Mouse (Mus musculus) midbrain, embryonic 15.5 days (tissue): ENCODE results near the gene Mcemp1. TPM values are rescaled to one million over a fixed set of nuclear protein-coding genes. Genes with fewer than 3 reads are reported as not detected.

Experiments used
- ATAC-seq: fragments of 200-750 bp; cut with Nextera tagmentation; replicated peaks from 2 replicates; pipeline ENCODE4 v1.8.0; 2017; ENCODE audit warnings: moderate TSS enrichment
- H3K27ac ChIP-seq: fragments of 300-500 bp; sonication (generic); 2 replicates; pipeline ENCODE4 v1.5.1; 2015; ENCODE audit warnings: mild to moderate bottlenecking, inconsistent platforms
- H3K27me3 ChIP-seq: fragments of 300-500 bp; sonication (generic); replicated peaks from 2 replicates; pipeline ENCODE4 v1.6.1; 2015; ENCODE audit warnings: inconsistent platforms
- H3K36me3 ChIP-seq: fragments of 300-500 bp; sonication (generic); replicated peaks from 2 replicates; pipeline ENCODE4 v1.6.1; 2015; ENCODE audit warnings: inconsistent platforms
- H3K4me1 ChIP-seq: fragments of 300-500 bp; sonication (generic); 2 replicates; pipeline ENCODE4 v1.6.1; 2015; ENCODE audit warnings: inconsistent platforms
- H3K4me2 ChIP-seq: fragments of 300-500 bp; sonication (generic); 2 replicates; pipeline ENCODE4 v1.6.1; 2015; ENCODE audit warnings: inconsistent platforms, mild to moderate bottlenecking, moderate library complexity
- H3K4me3 ChIP-seq: fragments of 300-500 bp; sonication (generic); 2 replicates; pipeline ENCODE4 v1.5.1; 2015; ENCODE audit warnings: mild to moderate bottlenecking, inconsistent platforms
- H3K9ac ChIP-seq: fragments of 300-500 bp; sonication (generic); 2 replicates; pipeline ENCODE4 v1.6.1; 2015; ENCODE audit warnings: mild to moderate bottlenecking, inconsistent platforms
- H3K9me3 ChIP-seq: fragments of 300-500 bp; sonication (generic); 2 replicates; pipeline ENCODE4 v1.6.1; 2016; ENCODE audit warnings: inconsistent platforms
- WGBS: fragments of 180-500 bp; shearing (Covaris S2); methylation state at CpG from one replicate; pipeline ENCODE4 v1.1.7; 2015; ENCODE audit warnings: mixed read lengths; 5-methylcytosine and 5-hydroxymethylcytosine counted together
- polyA plus RNA-seq: library from polyadenylated mRNA; unstranded; fragments of >200 nt; fragmentation: Nextera tagmentation; extraction: Ambion mirVana; gene quantifications from 2 replicates; pipeline ENCODE4 v1.2.1, GENCODE M21; 2015

Gene Mcemp1
- polyA plus RNA-seq, 1 experiment from 2014 or later: 0.26 TPM

DNA sequence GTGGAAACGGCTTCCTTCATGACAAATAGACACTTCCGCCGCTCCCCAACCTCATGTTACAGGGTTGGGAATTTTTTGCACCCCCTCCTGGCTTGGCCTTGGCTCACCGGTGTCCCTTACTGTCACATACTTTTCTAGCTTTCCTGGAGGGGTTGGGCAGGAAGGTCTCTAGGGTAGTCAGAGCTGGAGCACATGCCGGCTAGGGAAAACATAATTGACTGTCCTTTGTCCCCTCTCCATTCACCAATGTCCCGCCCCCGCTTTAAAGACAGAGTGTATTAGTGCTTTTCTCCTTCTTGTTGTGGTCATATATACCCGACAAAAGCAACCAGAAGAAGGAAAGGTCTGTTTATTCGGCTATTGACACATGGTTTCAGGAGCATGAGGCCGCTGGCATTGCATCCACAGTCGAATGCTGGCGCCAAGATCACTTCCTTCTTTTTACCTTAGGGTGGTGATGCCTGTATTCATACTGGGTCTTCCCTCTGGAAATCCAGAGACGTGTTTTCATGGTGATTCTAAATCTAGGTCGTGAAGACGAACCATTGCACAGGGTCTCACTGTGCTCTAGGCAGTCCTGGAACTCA is 11.5 kb downstream of the Mcemp1 start:
- Histone ChIP-seq H3K27ac (peak overlapping the region; percentile 89), H3K9ac (peak overlapping the region; percentile 93), H3K4me3 (peak overlapping the region; percentile 94), H3K36me3 (peaks cover 16% of the 10 kb centered on the region; the same call in 1 of the 2 replicates), H3K4me2 (peak overlapping the region; percentile 67), H3K9me3 (no peaks in the 10 kb centered on the region), H3K27me3 (no peaks in the 10 kb centered on the region), H3K4me1 (peaks cover 19% of the 10 kb centered on the region)
- ATAC-seq: 0 out of 2 replicates have a peak, but pooled peaks have one; percentile 4
- 5% methylated on average over 15 of the region's 15 CpGs for WGBS

- Histone ChIP-seq H3K9me3 (no peaks in the 10 kb centered on the region), H3K4me3 (no peak overlapping the region), H3K9ac (no peak overlapping the region), H3K27ac (no peak overlapping the region), H3K4me2 (no peak overlapping the region), H3K4me1 (peaks cover 19% of the 10 kb centered on the region), H3K36me3 (peaks cover 16% of the 10 kb centered on the region; the same call in 1 of the 2 replicates), H3K27me3 (no peaks in the 10 kb centered on the region)
- no peak for ATAC-seq
- 90% methylated on average over 23 of the region's 23 CpGs for WGBS
Observed at GRCm38 (mm10) chr8:3678831-3679230, 13.3 kb downstream of the Mcemp1 start.

GRCm38 (mm10) chr8:3679236-3679635 is 13.7 kb downstream of the Mcemp1 start:
- H3K4me3 ChIP-seq: no peak overlapping the region
- no peak overlapping the region for H3K27ac ChIP-seq
- H3K9me3 ChIP-seq: no peaks in the 10 kb centered on the region
- peaks cover 16% of the 10 kb centered on the region; the same call in 1 of the 2 replicates for H3K36me3 ChIP-seq
- no peak for ATAC-seq
- H3K27me3 ChIP-seq: no peaks in the 10 kb centered on the region
- WGBS: 97% methylated on average over 23 of the region's 23 CpGs
- no peak overlapping the region for H3K9ac ChIP-seq
- no peak overlapping the region for H3K4me2 ChIP-seq
- peaks cover 19% of the 10 kb centered on the region for H3K4me1 ChIP-seq

GRCm38 (mm10) chr8:3679656-3680055 is 14.1 kb downstream of the Mcemp1 start:
- WGBS: 91% methylated on average over 5 of the region's 5 CpGs
- Histone ChIP-seq H3K9ac (no peak overlapping the region), H3K4me2 (no peak overlapping the region), H3K4me3 (no peak overlapping the region), H3K27me3 (no peaks in the 10 kb centered on the region), H3K4me1 (peaks cover 19% of the 10 kb centered on the region), H3K9me3 (no peaks in the 10 kb centered on the region), H3K27ac (no peak overlapping the region), H3K36me3 (peaks cover 16% of the 10 kb centered on the region; the same call in 1 of the 2 replicates)
- no peak for ATAC-seq

DNA sequence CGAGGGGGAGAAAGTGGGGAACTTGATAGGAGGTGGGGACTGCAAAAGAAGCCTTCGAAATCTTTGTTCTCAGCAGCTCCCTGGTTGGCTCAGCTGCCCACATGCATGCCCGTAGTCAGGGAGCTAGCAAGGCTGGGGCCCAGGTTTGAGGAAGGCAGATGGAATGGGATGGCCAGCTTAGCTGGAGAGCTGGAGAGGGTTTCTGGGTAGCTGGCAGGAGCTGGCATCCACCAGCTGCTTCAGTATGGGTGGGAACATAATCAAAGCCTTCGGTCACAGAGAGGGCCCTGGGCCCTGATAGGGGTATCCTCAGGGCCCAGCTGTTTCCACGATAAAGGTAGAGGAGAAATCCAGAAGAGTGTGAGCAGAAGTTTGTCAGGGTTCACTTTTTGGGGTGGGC is 16.9 kb downstream of the Mcemp1 start:
- Histone ChIP-seq H3K27ac (no peak overlapping the region), H3K4me1 (peaks cover 11% of the 10 kb centered on the region), H3K36me3 (peaks cover 16% of the 10 kb centered on the region; the same call in 1 of the 2 replicates), H3K9me3 (no peaks in the 10 kb centered on the region), H3K4me3 (no peak overlapping the region), H3K9ac (no peak overlapping the region), H3K4me2 (no peak overlapping the region), H3K27me3 (no peaks in the 10 kb centered on the region)
- WGBS: 94% methylated on average over 5 of the region's 5 CpGs
- ATAC-seq: no peak

DNA sequence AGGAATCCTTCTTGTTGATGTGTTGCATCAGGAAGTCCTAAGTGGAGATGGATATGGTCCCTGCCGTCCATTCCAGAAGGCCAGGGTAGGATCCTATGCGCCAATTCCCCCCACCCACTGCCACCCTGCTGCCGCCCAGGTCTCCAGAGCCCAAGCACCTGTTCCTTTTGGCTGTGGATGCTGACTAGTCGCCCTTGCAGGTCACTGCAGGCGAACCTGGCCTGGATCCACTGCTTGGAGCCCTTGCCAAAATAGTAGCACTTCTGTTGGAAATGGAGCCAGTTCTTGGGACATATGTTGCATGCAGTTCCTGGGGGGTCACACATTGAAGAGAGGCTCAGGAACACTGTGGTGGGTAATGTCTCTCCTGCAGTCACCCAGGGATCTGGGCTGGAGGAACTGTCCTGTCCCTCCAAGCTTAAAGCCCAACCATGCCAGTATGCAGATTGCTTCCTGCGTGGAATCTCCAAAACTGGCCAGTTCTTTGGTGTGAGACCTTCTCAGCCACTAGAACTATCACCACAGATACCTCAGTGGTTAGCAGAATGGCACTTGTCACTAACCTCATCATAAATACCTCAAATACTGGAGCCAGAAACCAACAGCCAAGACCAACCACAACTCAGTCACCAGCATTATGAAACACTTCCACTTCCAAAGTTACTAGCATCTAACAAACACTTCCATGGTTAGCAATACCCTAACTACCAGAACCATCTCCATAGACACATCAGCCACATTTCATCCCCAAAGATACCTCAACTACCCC is 18.0 kb downstream of the Mcemp1 start:
- Histone ChIP-seq H3K27ac (no peak overlapping the region), H3K4me3 (no peak overlapping the region), H3K9ac (no peak overlapping the region), H3K9me3 (no peaks in the 10 kb centered on the region), H3K36me3 (peaks cover 16% of the 10 kb centered on the region; the same call in 1 of the 2 replicates), H3K27me3 (no peaks in the 10 kb centered on the region), H3K4me1 (no peaks in the 10 kb centered on the region), H3K4me2 (no peak overlapping the region)
- 71% methylated on average over 6 of the region's 6 CpGs for WGBS
- ATAC-seq: no peak

DNA sequence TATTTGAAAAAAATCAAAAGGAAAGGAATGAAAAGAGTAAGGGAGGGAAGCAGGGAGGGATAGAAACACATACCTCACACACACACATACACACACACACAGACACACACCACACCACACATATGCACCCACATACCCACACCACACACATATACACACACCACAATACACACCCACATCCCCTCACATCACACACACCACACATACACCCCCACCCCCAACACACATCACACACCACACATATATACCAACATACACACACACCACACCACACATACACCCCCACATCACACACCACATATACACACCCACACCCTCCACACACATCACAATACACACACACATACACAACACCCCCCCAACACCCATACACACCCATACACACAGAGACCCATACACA is 19.0 kb downstream of the Mcemp1 start:
- ATAC-seq: peak; percentile 32
- no peak overlapping the region for H3K27ac ChIP-seq

GRCm38 (mm10) chr8:3685422-3685821 is 19.9 kb downstream of the Mcemp1 start:
- H3K36me3 ChIP-seq: peaks cover 4% of the 10 kb centered on the region; the same call in 1 of the 2 replicates
- no peak for ATAC-seq
- H3K27me3 ChIP-seq: no peaks in the 10 kb centered on the region
- H3K9me3 ChIP-seq: no peaks in the 10 kb centered on the region
- H3K27ac ChIP-seq: no peak overlapping the region
- 69% methylated on average over 5 of the region's 5 CpGs for WGBS
- no peak overlapping the region for H3K4me3 ChIP-seq
- no peak overlapping the region for H3K4me2 ChIP-seq
- no peaks in the 10 kb centered on the region for H3K4me1 ChIP-seq
- H3K9ac ChIP-seq: no peak overlapping the region

More for the DNA sequence above, 19.0 kb downstream of the Mcemp1 start:
- H3K27me3 ChIP-seq: no peaks in the 10 kb centered on the region
- H3K4me1 ChIP-seq: no peaks in the 10 kb centered on the region
- peaks cover 8% of the 10 kb centered on the region; the same call in 1 of the 2 replicates for H3K36me3 ChIP-seq
- H3K4me2 ChIP-seq: no peak overlapping the region
- no peaks in the 10 kb centered on the region for H3K9me3 ChIP-seq
- H3K4me3 ChIP-seq: no peak overlapping the region
- H3K9ac ChIP-seq: no peak overlapping the region

DNA sequence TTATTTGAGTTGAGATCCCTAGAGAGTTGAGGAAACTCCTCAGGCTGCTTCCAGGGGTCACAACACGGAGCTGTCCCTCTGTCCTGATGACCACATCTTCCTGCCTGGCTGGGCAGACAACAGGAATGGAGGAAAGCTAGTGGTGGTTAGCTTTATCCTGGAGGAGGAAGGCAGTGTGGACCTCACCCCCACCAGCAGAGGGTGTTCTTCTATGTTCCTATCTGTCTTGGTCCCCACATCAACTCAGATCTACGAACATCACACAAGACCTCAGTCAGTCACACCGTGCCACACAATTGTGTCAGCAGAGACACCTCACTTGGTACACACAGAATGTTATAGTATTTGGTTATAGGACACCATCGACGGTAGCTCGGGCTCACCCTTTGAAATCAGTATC is 22.0 kb downstream of the Mcemp1 start:
- Histone ChIP-seq H3K4me2 (no peak overlapping the region), H3K27me3 (no peaks in the 10 kb centered on the region), H3K9ac (no peak overlapping the region)

DNA sequence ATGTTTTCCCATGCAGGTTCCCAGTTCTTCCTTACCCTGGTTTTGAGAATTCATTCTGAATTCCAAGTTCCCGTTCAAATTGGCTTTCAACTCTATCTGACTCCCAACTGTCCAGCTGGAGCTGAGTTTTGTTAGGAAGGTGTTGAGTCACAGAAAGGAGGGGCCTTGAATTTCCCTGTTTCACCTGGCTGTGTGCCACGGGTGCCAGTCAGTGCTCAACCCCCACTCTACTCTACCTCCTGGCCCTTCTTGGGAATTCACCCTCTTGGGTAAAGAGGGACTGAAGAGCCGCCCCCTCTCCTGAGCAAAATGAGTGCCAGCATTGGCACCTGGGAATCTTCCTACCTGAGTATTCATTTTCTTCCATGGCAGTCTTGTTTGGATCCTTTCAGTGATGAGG is 25.2 kb downstream of the Mcemp1 start:
- no peak overlapping the region for H3K4me3 ChIP-seq
- H3K27ac ChIP-seq: no peak overlapping the region
- no peaks in the 10 kb centered on the region for H3K4me1 ChIP-seq
- no peaks in the 10 kb centered on the region for H3K27me3 ChIP-seq
- H3K4me2 ChIP-seq: no peak overlapping the region
- 80% methylated on average over 3 of the region's 3 CpGs for WGBS
- ATAC-seq: no peak
- H3K36me3 ChIP-seq: no peaks in the 10 kb centered on the region
- no peak overlapping the region for H3K9ac ChIP-seq
- H3K9me3 ChIP-seq: no peaks in the 10 kb centered on the region

More for the DNA sequence above, 22.0 kb downstream of the Mcemp1 start:
- no peak overlapping the region for H3K4me3 ChIP-seq
- ATAC-seq: no peak
- WGBS: 78% methylated on average over 6 of the region's 6 CpGs
- H3K4me1 ChIP-seq: no peaks in the 10 kb centered on the region
- H3K36me3 ChIP-seq: no peaks in the 10 kb centered on the region
- no peaks in the 10 kb centered on the region for H3K9me3 ChIP-seq
- H3K27ac ChIP-seq: no peak overlapping the region

- H3K9me3 ChIP-seq: no peaks in the 10 kb centered on the region
- no peaks in the 10 kb centered on the region for H3K36me3 ChIP-seq
- no peaks in the 10 kb centered on the region for H3K27me3 ChIP-seq
- ATAC-seq: no peak
- no peak within 1 kb of the TSS for H3K4me2 ChIP-seq
- no peak within 1 kb of the TSS for H3K27ac ChIP-seq
- no peaks in the 10 kb centered on the region for H3K4me1 ChIP-seq
- no peak within 1 kb of the TSS for H3K9ac ChIP-seq
- no peak within 1 kb of the TSS for H3K4me3 ChIP-seq
- WGBS: 90% methylated on average over 3 of the region's 3 CpGs
Observed at GRCm38 (mm10) chr8:3694121-3694520, 28.6 kb downstream of the Mcemp1 start, which contains the start of gene Fcer2a. Gene Fcer2a, minus strand, starts transcription at chr8:3694175.

DNA sequence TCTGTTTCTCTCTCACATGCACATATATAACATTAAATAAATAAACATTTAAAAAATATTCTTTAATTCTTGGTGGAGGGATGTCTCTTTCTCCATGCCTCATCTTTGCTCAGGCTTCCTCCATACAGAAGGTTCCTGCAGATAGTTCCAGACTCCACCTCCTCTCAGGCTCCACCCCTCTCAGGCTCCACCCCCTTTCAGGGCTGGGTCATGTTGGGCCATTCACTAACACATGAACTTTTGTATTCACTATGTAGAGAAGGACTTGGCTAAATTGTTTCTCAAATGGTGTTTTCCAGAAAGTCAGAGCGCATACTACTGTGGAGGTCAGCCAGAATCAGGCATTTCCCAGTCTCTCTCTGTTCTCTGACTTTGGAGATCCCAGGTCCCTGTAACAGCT is 35.9 kb downstream of the Mcemp1 start:
- Histone ChIP-seq H3K9me3 (no peaks in the 10 kb centered on the region), H3K4me3 (no peak overlapping the region), H3K4me2 (no peak overlapping the region), H3K36me3 (no peaks in the 10 kb centered on the region), H3K27ac (no peak overlapping the region), H3K4me1 (no peaks in the 10 kb centered on the region), H3K27me3 (no peaks in the 10 kb centered on the region), H3K9ac (no peak overlapping the region)
- ATAC-seq: no peak
- WGBS: 100% methylated on average over 1 of the region's 1 CpGs
